Mouse (Mus musculus): ENCODE results near the gene Hoxd13. TPM values are rescaled to one million over a fixed set of nuclear protein-coding genes. Genes with fewer than 3 reads are reported as not detected.
A peak's percentile ranks its signal among the peaks of the same experiment; 100 is the strongest.

The Hoxd13 gene
- polyA plus RNA-seq, 1 experiment from 2014 or later = 0.95 TPM

GRCm38 (mm10) chr2:74685059-74685603 is 17.0 kb downstream of the Hoxd13 start:
- 15% methylated on average over 4 of the region's 4 CpGs for WGBS
- peaks cover 45% of the 10 kb centered on the region for H3K27me3 ChIP-seq
- ATAC-seq (replicated peaks; ENCODE audit: low FRiP score) = no peak

DNA sequence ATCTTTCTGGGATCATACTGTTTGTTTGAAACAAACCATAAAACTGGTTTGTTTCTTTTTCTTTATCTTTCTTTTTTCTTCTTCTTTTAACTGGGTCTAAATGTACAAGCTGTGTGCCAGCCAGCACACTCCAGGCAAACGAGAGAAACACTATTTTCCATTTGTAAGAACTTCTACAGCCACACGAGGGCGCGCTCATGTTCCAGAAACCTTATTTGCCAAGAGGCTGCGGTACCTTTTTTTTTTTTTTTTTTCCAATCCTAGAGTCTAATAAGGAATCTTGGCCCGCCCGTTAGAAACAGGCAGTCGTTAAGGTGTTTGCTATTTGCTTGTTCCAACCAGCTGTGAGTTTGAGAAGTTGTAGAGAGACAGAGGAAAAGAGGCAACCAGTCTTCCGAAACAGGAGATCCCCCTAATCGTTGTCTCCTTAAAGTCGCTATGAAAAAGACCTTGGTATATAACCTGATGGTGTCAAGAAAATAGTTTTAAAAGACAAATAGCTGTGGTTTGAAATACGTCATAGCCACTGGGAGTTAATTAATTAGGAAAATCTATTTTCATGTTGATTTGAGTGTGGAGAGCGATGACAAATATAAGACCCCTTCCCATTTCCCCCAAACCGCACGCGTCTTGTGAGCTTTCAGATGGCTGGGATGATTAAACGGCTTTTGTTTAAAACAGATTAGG is 18.3 kb downstream of the Hoxd13 start:
- H3K4me1 ChIP-seq = peaks cover 34% of the 10 kb centered on the region
- H3K27me3 ChIP-seq = peaks cover 32% of the 10 kb centered on the region
- H3K4me2 ChIP-seq = peak overlapping the region; percentile 80
- H3K27ac ChIP-seq = peak overlapping the region; percentile 86
- WGBS = 2% methylated on average over 17 of the region's 17 CpGs
- peak overlapping the region; percentile 73 for H3K9ac ChIP-seq
- H3K9me3 ChIP-seq (replicated peaks) = no peaks in the 10 kb centered on the region
- no peak for ATAC-seq (replicated peaks; ENCODE audit: low FRiP score)
- H3K4me3 ChIP-seq (replicated peaks) = peak overlapping the region; percentile 55
- no peaks in the 10 kb centered on the region for H3K36me3 ChIP-seq

More at GRCm38 (mm10) chr2:74685059-74685603, 17.0 kb downstream of the Hoxd13 start:
- peak overlapping the region; percentile 96 for H3K27ac ChIP-seq
- H3K36me3 ChIP-seq = no peaks in the 10 kb centered on the region
- peak overlapping the region; percentile 68 for H3K4me2 ChIP-seq
- no peaks in the 10 kb centered on the region for H3K9me3 ChIP-seq (replicated peaks)
- H3K4me3 ChIP-seq (replicated peaks) = peak overlapping the region; percentile 66
- peaks cover 32% of the 10 kb centered on the region for H3K4me1 ChIP-seq
- peak overlapping the region; percentile 88 for H3K9ac ChIP-seq

- no peak for ATAC-seq (replicated peaks; ENCODE audit: low FRiP score)
- peak overlapping the region; percentile 80 for H3K4me2 ChIP-seq
- peak overlapping the region; percentile 55 for H3K4me3 ChIP-seq (replicated peaks)
- H3K27me3 ChIP-seq = peaks cover 25% of the 10 kb centered on the region
- no peaks in the 10 kb centered on the region for H3K9me3 ChIP-seq (replicated peaks)
- H3K9ac ChIP-seq = peak overlapping the region; percentile 73
- H3K4me1 ChIP-seq = peaks cover 31% of the 10 kb centered on the region
- H3K36me3 ChIP-seq = no peaks in the 10 kb centered on the region
- WGBS = 1% methylated on average over 27 of the region's 27 CpGs
- peak overlapping the region; percentile 86 for H3K27ac ChIP-seq
Observed at GRCm38 (mm10) chr2:74686988-74687697, 19.0 kb downstream of the Hoxd13 start.

DNA sequence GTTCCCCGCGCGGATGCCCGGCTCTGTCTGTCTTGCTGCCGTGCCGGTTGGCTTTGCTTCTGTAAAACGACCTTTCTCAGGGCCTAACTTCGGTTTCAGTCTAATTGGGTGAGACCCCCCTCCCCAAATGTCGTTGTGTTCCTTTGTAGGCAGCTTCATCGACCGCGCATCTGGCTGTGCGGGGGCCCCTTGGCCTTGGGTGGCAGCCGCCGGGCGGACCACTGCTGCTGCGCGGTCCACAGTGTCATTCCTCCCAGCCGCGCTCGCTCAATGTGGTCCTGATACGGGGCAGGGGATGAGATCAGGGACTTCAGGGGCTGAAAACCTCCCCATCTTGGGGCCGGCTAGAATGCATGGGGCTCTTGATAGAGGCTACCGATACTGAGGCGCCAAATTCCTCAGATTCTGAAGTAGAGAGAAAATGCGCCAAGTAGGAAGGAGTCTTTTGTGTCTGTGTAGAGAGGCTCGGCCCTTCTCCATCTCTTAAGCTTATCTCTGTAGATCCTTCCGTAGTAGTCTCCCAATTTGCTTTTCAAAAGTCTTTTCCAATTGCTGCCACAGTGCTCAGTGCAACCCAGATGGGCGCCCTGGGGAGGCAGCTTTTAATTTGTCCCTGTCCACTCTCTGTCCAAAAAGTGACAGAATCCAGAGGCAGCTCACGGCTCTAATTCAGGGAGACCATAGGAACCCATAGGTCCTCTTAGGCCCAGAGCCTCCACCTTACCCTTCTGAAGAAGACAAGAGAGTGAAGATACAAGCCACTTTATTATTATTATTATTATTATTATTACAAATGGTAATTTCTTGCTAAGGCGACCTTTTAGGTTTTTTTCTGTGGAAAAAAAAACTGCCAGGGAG is 19.8 kb downstream of the Hoxd13 start:
- H3K27ac ChIP-seq = peak overlapping the region; percentile 86
- peak overlapping the region; percentile 73 for H3K9ac ChIP-seq
- WGBS = 2% methylated on average over 31 of the region's 31 CpGs

DNA sequence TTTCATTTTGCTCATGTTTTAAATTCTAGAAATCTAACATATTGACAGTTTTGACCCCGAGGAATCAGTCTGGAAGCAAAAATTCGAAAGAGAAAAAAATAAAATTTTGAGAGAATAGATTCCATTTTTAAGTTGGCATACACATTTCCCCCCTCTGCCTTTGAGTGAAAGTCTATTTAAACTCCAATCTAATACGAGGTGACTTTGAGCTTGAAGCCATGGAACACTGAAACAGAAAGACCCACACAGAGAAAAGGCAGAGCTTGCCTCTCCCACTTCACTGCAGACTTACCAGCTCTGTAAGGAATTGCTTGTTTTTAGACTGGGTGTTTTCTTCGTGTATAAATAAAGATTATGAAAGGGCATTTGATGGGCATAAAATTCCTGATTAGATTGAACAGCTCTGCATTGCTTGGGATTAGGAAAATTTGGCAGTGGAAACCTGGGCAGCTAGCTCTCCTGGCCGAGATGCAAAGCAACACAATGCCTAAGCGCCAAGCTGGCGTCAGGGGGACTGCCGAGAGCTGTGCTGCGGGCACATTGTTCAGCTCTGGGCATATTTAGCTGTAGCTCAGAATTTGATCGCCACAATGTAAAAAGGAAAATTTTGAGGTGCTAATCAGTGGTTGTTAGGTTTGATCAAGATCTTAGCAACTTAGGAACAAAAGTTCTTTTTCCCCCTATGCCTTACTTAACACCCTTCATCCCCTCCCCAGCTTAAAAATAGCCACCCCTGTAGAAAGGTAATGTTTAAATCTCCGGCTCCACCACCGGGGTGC is 20.9 kb downstream of the Hoxd13 start:
- H3K4me3 ChIP-seq (replicated peaks) = peak overlapping the region; percentile 55
- no peaks in the 10 kb centered on the region for H3K9me3 ChIP-seq (replicated peaks)
- peaks cover 31% of the 10 kb centered on the region for H3K4me1 ChIP-seq
- H3K27ac ChIP-seq = peak overlapping the region; percentile 86
- H3K4me2 ChIP-seq = peak overlapping the region; percentile 80
- no peak for ATAC-seq (replicated peaks; ENCODE audit: low FRiP score)
- peaks cover 26% of the 10 kb centered on the region for H3K27me3 ChIP-seq
- H3K36me3 ChIP-seq = no peaks in the 10 kb centered on the region
- peak overlapping the region; percentile 73 for H3K9ac ChIP-seq
- whole genome bisulfite sequencing = 6% methylated on average over 12 of the region's 12 CpGs

More for the DNA sequence above, 19.8 kb downstream of the Hoxd13 start:
- ATAC-seq (replicated peaks; ENCODE audit: low FRiP score) = no peak
- Histone ChIP-seq H3K27me3 (peaks cover 26% of the 10 kb centered on the region), H3K4me3 (replicated peaks) (peak overlapping the region; percentile 55), H3K9me3 (replicated peaks) (no peaks in the 10 kb centered on the region), H3K36me3 (no peaks in the 10 kb centered on the region), H3K4me2 (peak overlapping the region; percentile 80), H3K4me1 (peaks cover 31% of the 10 kb centered on the region)

- Histone ChIP-seq H3K9me3 (replicated peaks) (no peaks in the 10 kb centered on the region), H3K4me3 (replicated peaks) (peak overlapping the region; percentile 55), H3K27me3 (peaks cover 23% of the 10 kb centered on the region), H3K36me3 (no peaks in the 10 kb centered on the region), H3K27ac (peak overlapping the region; percentile 86), H3K9ac (peak overlapping the region; percentile 73), H3K4me2 (peak overlapping the region; percentile 80), H3K4me1 (peaks cover 34% of the 10 kb centered on the region)
- ATAC-seq (replicated peaks; ENCODE audit: low FRiP score) = no peak
- 2% methylated on average over 24 of the region's 24 CpGs for WGBS
Observed at GRCm38 (mm10) chr2:74689574-74690337, 21.6 kb downstream of the Hoxd13 start.

DNA sequence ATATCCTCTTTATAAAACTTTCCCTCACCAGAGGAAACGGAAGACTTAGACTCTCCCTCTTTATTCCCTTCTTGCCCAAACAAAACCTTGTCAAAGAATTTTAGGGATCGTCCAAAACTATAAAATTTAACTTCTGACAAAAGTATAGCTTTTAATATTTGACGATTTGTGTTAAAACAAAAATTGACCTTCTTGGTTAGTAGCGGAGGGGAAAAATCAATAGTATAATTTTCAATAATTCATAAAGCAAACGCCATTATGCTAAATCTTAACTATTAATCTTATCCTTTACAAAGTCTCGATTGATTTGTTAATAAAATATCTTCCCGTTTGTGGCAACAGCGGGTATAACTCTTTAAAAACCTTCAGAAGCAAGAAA is 22.2 kb downstream of the Hoxd13 start:
- no peak for ATAC-seq (replicated peaks; ENCODE audit: low FRiP score)
- Histone ChIP-seq H3K4me1 (peaks cover 39% of the 10 kb centered on the region), H3K4me3 (replicated peaks) (peak overlapping the region; percentile 70), H3K36me3 (no peaks in the 10 kb centered on the region), H3K27me3 (peaks cover 22% of the 10 kb centered on the region), H3K4me2 (peak overlapping the region; percentile 80), H3K27ac (peak overlapping the region; percentile 86), H3K9me3 (replicated peaks) (no peaks in the 10 kb centered on the region), H3K9ac (peak overlapping the region; percentile 74)
- WGBS = 5% methylated on average over 8 of the region's 8 CpGs

GRCm38 (mm10) chr2:74691022-74691951 is 23.2 kb downstream of the Hoxd13 start, which contains the start of gene Hoxd10:
Gene Hoxd10, plus strand, starts transcription at chr2:74691924.
- Histone ChIP-seq H3K27ac (peak within 1 kb of the TSS; percentile 95), H3K4me3 (replicated peaks) (peak within 1 kb of the TSS; percentile 70), H3K9me3 (replicated peaks) (no peaks in the 10 kb centered on the region), H3K36me3 (no peaks in the 10 kb centered on the region), H3K4me2 (peak within 1 kb of the TSS; percentile 80), H3K9ac (peak within 1 kb of the TSS; percentile 74), H3K27me3 (peaks cover 22% of the 10 kb centered on the region; the same call in 1 of the 2 replicates), H3K4me1 (peaks cover 49% of the 10 kb centered on the region)
- under 1% methylated on average over 56 of the region's 56 CpGs for WGBS
- peak; percentile 93 for ATAC-seq (replicated peaks; ENCODE audit: low FRiP score)

DNA sequence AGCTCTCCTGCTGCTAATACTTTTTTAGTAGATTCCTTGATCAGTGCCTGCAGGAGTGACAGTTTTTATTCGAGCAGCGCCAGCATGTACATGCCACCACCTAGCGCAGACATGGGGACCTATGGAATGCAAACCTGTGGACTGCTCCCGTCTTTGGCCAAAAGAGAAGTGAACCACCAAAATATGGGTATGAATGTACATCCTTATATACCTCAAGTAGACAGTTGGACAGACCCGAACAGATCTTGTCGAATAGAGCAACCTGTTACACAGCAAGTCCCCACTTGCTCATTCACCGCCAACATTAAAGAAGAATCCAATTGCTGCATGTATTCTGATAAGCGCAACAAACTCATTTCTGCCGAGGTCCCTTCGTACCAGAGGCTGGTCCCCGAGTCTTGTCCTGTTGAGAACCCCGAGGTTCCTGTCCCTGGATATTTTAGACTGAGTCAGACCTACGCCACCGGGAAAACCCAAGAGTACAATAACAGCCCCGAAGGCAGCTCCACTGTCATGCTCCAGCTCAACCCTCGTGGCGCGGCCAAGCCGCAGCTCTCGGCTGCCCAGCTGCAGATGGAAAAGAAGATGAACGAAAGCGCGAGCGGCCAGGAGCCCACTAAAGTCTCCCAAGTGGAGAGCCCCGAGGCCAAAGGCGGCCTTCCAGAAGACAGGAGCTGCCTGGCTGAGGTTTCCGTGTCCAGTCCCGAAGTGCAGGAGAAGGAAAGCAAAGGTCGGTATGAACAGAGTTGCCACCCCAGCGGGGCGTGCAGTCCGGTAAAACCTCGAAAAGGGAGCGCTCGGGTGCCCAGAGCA is 24.1 kb downstream of the Hoxd13 start:
- Histone ChIP-seq H3K4me1 (peaks cover 57% of the 10 kb centered on the region), H3K9ac (peak overlapping the region; percentile 74), H3K27ac (peak overlapping the region; percentile 95), H3K4me2 (peak overlapping the region; percentile 80), H3K36me3 (no peaks in the 10 kb centered on the region), H3K9me3 (replicated peaks) (no peaks in the 10 kb centered on the region), H3K4me3 (replicated peaks) (peak overlapping the region; percentile 70), H3K27me3 (peaks cover 20% of the 10 kb centered on the region; the same call in 1 of the 2 replicates)
- peak; percentile 16; the same call in 1 of the 2 replicates for ATAC-seq (replicated peaks; ENCODE audit: low FRiP score)
- WGBS = 2% methylated on average over 35 of the region's 35 CpGs

Data from kidney, embryonic 15.5 days (tissue).